Mouse (Mus musculus) mouse embryonic stem cell (cell line): ENCODE results near the gene Gsk3a.

ENCODE experiments used
- in situ Hi-C, 2 experiments: fragments of 300-500 bp; cut with MboI; formaldehyde crosslinking; loops; 1 replicate in 1 of 2; 3 replicates in 1 of 2; pipeline ENCODE4 v1.14.3; 2019 to 2020; ENCODE audit warnings: low sequenced_read_pairs in 2 of 2, low pct_unique_long_range_greater_than_20kb in 1 of 2, mixed read lengths in 1 of 2; ENCODE audit not compliant: unreplicated experiment in 1 of 2

Gene Gsk3a

GRCm38 (mm10) chr7:25205355-25206093 lies 32.1 kb downstream of the Gsk3a start:
- in situ Hi-C loops, result no loop called here

- in situ Hi-C loops, result no loop called here
Measured at GRCm38 (mm10) chr7:25203624-25204023, 34.0 kb downstream of the Gsk3a start.

GRCm38 (mm10) chr7:25197384-25198018 lies 40.1 kb downstream of the Gsk3a start:
- in situ Hi-C loops, result no loop called here

- in situ Hi-C loops, result no loop called here
Measured at GRCm38 (mm10) chr7:25196107-25196506, 41.5 kb downstream of the Gsk3a start.

- in situ Hi-C loops, result no loop called here
Measured at GRCm38 (mm10) chr7:25195148-25195547, 42.5 kb downstream of the Gsk3a start.

- in situ Hi-C loops, result no loop called here
Measured at GRCm38 (mm10) chr7:25192110-25192509, 45.5 kb downstream of the Gsk3a start.

- in situ Hi-C loops, result no loop called here
Measured at GRCm38 (mm10) chr7:25190806-25191205, 46.8 kb downstream of the Gsk3a start.

GRCm38 (mm10) chr7:25187662-25188650 lies 49.7 kb downstream of the Gsk3a start:
- in situ Hi-C loops, result loop anchor here in 1 of 2 experiments (10.0 kb wide), 1 partner anchor 53 kb away; no protein-coding TSS in a partner anchor

GRCm38 (mm10) chr7:25184091-25184490 lies 53.6 kb downstream of the Gsk3a start:
- in situ Hi-C loops, result loop anchor here (5.0 to 10.0 kb wide), 2 partner anchors 49 to 57 kb away; no protein-coding TSS in a partner anchor

GRCm38 (mm10) chr7:25181814-25182213 lies 55.8 kb downstream of the Gsk3a start:
- in situ Hi-C loops, result loop anchor here (5.0 to 10.0 kb wide), 2 partner anchors 47 to 55 kb away; no protein-coding TSS in a partner anchor

GRCm38 (mm10) chr7:25181331-25181790 lies 56.3 kb downstream of the Gsk3a start:
- in situ Hi-C loops, result loop anchor here (5.0 to 10.0 kb wide), 2 partner anchors 47 to 54 kb away; no protein-coding TSS in a partner anchor

GRCm38 (mm10) chr7:25180512-25180911 lies 57.1 kb downstream of the Gsk3a start:
- in situ Hi-C loops, result loop anchor here (5.0 to 10.0 kb wide), 2 partner anchors 46 to 53 kb away; no protein-coding TSS in a partner anchor

- in situ Hi-C loops, result loop anchor here (5.0 to 10.0 kb wide), 2 partner anchors 45 to 52 kb away; no protein-coding TSS in a partner anchor
Measured at GRCm38 (mm10) chr7:25179606-25180161, 58.0 kb downstream of the Gsk3a start, which contains the start of gene Pou2f2. Pou2f2 (minus strand) TSS chr7:25179726.

- in situ Hi-C loops, result no loop called here
Measured at GRCm38 (mm10) chr7:25178787-25179605, 58.7 kb downstream of the Gsk3a start.

- in situ Hi-C loops, result no loop called here
Measured at GRCm38 (mm10) chr7:25178317-25178716, 59.3 kb downstream of the Gsk3a start.
